Mouse (Mus musculus): ENCODE results near the gene Loxl1.

- no peak for TF ChIP-seq POLR2A (IDR thresholded peaks at IDR 0.05; ENCODE audit: borderline replicate concordance, extremely low read depth, low read depth, low read length)
- no peak for TF ChIP-seq CTCF (IDR thresholded peaks at IDR 0.05; ENCODE audit: insufficient read depth, low read length)
Observed at GRCm38 (mm10) chr9:58303599-58304271, 9.3 kb downstream of the Loxl1 start.

Data from lung, adult 2 months (tissue).